Mouse (Mus musculus): ENCODE measurements around the gene Gng10. TPM values are rescaled to one million over a fixed set of nuclear protein-coding genes. Genes with fewer than 3 reads are reported as not detected.
A peak's percentile ranks its signal among the peaks of the same experiment; 100 is the strongest.

Gng10 gene
- 150 and 154 TPM in 2 replicates for polyA plus RNA-seq (2015; fragmentation: Nextera tagmentation; extraction: Ambion mirVana)

GRCm38 (mm10) chr4:59034918-59035785 is at the start of gene Gng10:
Gng10 (plus strand) TSS chr4:59035088.
- Histone ChIP-seq H3K4me1 (replicated peaks) (peaks cover 12% of the 10 kb centered on the region), H3K9ac (peak within 1 kb of the TSS; percentile 96), H3K4me3 (peak within 1 kb of the TSS; percentile 78), H3K4me2 (peak within 1 kb of the TSS; percentile 62), H3K9me3 (peaks cover 2% of the 10 kb centered on the region; the same call in 1 of the 2 replicates), H3K27me3 (no peaks in the 10 kb centered on the region), H3K27ac (peak within 1 kb of the TSS; percentile 97), H3K36me3 (peaks cover 15% of the 10 kb centered on the region)
- ATAC-seq (ENCODE audit: low FRiP score) = peak; percentile 92
- 4% methylated on average over 76 of the region's 76 CpGs for WGBS

DNA sequence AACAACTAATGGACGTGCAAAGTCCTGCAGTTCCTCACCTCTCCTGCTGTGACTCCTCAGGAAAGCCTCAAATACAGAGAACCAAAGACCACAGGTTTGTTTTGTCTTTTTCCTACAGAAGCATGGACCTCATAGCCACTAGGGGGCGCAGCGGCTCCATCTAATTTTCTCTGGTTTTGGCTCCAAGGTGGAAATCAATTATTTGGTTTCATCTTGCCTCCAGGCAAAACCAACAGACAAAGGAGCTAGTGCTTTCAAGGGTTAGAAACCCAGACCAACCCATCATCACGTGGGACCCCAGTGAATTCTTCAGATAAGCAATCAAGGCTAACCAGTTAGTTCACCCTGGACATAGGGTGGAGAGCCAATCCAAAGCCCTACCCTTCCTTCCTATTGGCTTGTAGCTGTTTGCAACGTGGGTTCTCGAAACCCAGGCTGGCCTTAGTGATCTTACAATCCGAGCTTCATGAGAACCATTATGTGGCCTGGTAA is 49.7 kb upstream of the Gng10 start:
- Histone ChIP-seq H3K4me2 (no peak overlapping the region), H3K27ac (no peak overlapping the region), H3K4me3 (no peak overlapping the region), H3K4me1 (replicated peaks) (peaks cover 10% of the 10 kb centered on the region), H3K36me3 (no peaks in the 10 kb centered on the region), H3K9me3 (no peaks in the 10 kb centered on the region), H3K27me3 (no peaks in the 10 kb centered on the region), H3K9ac (no peak overlapping the region)
- WGBS = 27% methylated on average over 7 of the region's 7 CpGs
- ATAC-seq (ENCODE audit: low FRiP score) = no peak

GRCm38 (mm10) chr4:58986540-58987190 is 48.2 kb upstream of the Gng10 start, which contains the start of gene Ptgr1:
Ptgr1 (minus strand) TSS chr4:58987119.
- Histone ChIP-seq H3K4me3 (peak within 1 kb of the TSS; percentile 42), H3K9me3 (no peaks in the 10 kb centered on the region), H3K36me3 (no peaks in the 10 kb centered on the region), H3K27me3 (no peaks in the 10 kb centered on the region), H3K27ac (peak within 1 kb of the TSS; percentile 5; the same call in 1 of the 2 replicates), H3K4me2 (peak within 1 kb of the TSS; percentile 70), H3K9ac (peak within 1 kb of the TSS; percentile 40), H3K4me1 (replicated peaks) (peaks cover 10% of the 10 kb centered on the region)
- 3% methylated on average over 28 of the region's 28 CpGs for WGBS
- ATAC-seq (ENCODE audit: low FRiP score) = peak; percentile 73

GRCm38 (mm10) chr4:58989303-58989898 is 45.5 kb upstream of the Gng10 start:
- H3K27me3 ChIP-seq = 0 out of 2 replicates have a peak, but pooled peaks cover 4% of the 10 kb centered on the region
- H3K4me3 ChIP-seq = no peak overlapping the region
- 85% methylated on average over 7 of the region's 7 CpGs for WGBS
- no peak for ATAC-seq (ENCODE audit: low FRiP score)
- no peak overlapping the region for H3K4me2 ChIP-seq
- no peak overlapping the region for H3K9ac ChIP-seq
- H3K4me1 ChIP-seq (replicated peaks) = peaks cover 10% of the 10 kb centered on the region
- no peaks in the 10 kb centered on the region for H3K9me3 ChIP-seq
- H3K36me3 ChIP-seq = no peaks in the 10 kb centered on the region
- no peak overlapping the region for H3K27ac ChIP-seq

GRCm38 (mm10) chr4:58990609-58991434 is 44.1 kb upstream of the Gng10 start:
- Histone ChIP-seq H3K9ac (no peak overlapping the region), H3K9me3 (no peaks in the 10 kb centered on the region), H3K27me3 (0 out of 2 replicates have a peak, but pooled peaks cover 4% of the 10 kb centered on the region), H3K27ac (no peak overlapping the region), H3K4me3 (no peak overlapping the region), H3K36me3 (no peaks in the 10 kb centered on the region), H3K4me2 (no peak overlapping the region), H3K4me1 (replicated peaks) (peaks cover 10% of the 10 kb centered on the region)
- no peak for ATAC-seq (ENCODE audit: low FRiP score)
- 85% methylated on average over 17 of the region's 17 CpGs for WGBS

DNA sequence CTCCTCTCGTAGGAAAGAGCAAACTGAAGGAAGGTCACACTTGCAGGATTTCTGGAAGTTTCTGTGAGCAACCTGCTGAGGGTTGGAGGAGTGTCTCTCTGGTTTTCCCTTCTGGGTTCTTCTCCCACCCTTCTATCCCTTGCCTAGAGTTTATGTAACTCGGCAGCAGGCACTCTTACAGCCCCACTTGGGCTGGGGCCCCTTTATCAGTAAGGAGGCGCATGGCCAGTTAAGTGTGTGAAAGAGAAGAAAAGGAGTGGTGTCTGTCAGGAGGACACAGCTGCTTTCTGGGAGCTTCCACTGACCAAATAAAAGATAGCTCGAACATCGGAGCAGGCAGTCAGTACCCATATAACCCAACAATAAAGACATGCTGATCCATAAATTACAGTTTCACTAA is 42.7 kb upstream of the Gng10 start:
- Histone ChIP-seq H3K9me3 (no peaks in the 10 kb centered on the region), H3K36me3 (no peaks in the 10 kb centered on the region), H3K4me2 (no peak overlapping the region), H3K4me3 (no peak overlapping the region), H3K4me1 (replicated peaks) (no peaks in the 10 kb centered on the region), H3K27me3 (peaks cover 4% of the 10 kb centered on the region; the same call in 1 of the 2 replicates), H3K9ac (no peak overlapping the region), H3K27ac (no peak overlapping the region)
- ATAC-seq (ENCODE audit: low FRiP score) = no peak
- WGBS = 82% methylated on average over 5 of the region's 5 CpGs

DNA sequence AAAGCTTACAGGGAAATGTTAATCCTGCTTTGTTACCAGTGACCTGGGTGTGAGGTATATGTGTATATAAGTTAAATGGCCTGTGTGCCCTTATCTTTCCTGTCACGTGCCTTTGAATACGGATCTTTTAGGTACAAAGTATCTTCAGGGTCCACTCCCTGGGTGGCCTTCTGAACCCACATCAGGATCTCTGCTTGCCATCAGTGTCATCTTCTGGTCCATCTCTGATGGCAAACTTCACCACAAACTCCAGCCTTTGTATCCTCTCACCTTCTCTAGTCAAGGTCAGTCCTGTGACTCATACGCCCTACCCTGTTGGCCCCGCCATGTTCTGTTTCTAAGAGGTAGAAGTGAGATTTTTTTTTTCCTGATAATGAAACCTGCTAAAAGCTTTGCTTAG is 40.1 kb upstream of the Gng10 start, which contains the start of gene Dnajc25:
Dnajc25 (plus strand) TSS at position 301 of the 400 bp plus-strand sequence.
- 94% methylated on average over 4 of the region's 4 CpGs for WGBS
- Histone ChIP-seq H3K4me1 (replicated peaks) (no peaks in the 10 kb centered on the region), H3K9me3 (no peaks in the 10 kb centered on the region), H3K27me3 (peaks cover 4% of the 10 kb centered on the region; the same call in 1 of the 2 replicates), H3K4me3 (no peak within 1 kb of the TSS), H3K36me3 (no peaks in the 10 kb centered on the region), H3K27ac (no peak within 1 kb of the TSS), H3K4me2 (no peak within 1 kb of the TSS), H3K9ac (no peak within 1 kb of the TSS)
- no peak for ATAC-seq (ENCODE audit: low FRiP score)

- ATAC-seq (ENCODE audit: low FRiP score) = no peak
Observed at GRCm38 (mm10) chr4:58995251-58995693, 39.6 kb upstream of the Gng10 start.

DNA sequence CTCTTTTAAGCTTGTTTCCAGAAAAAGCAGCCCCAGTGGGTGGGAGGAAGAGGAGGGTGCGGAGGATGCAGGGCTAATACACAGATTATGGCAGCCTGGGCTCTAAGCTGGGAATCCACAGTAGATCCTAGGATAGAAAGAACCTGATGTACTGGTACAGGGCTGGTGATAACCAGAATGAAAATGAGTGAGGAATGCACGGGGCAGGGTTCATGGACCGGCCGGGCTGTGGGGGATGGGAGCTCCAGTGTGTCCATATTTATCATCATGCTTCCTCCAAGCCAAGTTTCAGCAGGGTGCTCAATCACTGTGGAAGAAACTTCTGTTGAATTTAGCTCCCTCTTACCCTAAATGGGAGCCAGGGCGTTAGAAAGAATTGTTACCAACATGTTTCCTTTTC is 37.8 kb upstream of the Gng10 start:
- H3K27ac ChIP-seq = no peak overlapping the region
- no peaks in the 10 kb centered on the region for H3K36me3 ChIP-seq
- no peaks in the 10 kb centered on the region for H3K4me1 ChIP-seq (replicated peaks)
- H3K9ac ChIP-seq = no peak overlapping the region
- ATAC-seq (ENCODE audit: low FRiP score) = no peak
- no peaks in the 10 kb centered on the region for H3K9me3 ChIP-seq
- peaks cover 4% of the 10 kb centered on the region; the same call in 1 of the 2 replicates for H3K27me3 ChIP-seq
- H3K4me3 ChIP-seq = no peak overlapping the region
- H3K4me2 ChIP-seq = no peak overlapping the region
- WGBS = 76% methylated on average over 5 of the region's 5 CpGs

More at GRCm38 (mm10) chr4:58995251-58995693, 39.6 kb upstream of the Gng10 start:
- no peak overlapping the region for H3K4me3 ChIP-seq
- H3K4me2 ChIP-seq = no peak overlapping the region
- H3K9me3 ChIP-seq = no peaks in the 10 kb centered on the region
- WGBS = 82% methylated on average over 8 of the region's 8 CpGs
- H3K9ac ChIP-seq = no peak overlapping the region
- no peaks in the 10 kb centered on the region for H3K36me3 ChIP-seq
- H3K27me3 ChIP-seq = peaks cover 4% of the 10 kb centered on the region; the same call in 1 of the 2 replicates
- no peak overlapping the region for H3K27ac ChIP-seq
- H3K4me1 ChIP-seq (replicated peaks) = no peaks in the 10 kb centered on the region

GRCm38 (mm10) chr4:58998688-58999087 is 36.2 kb upstream of the Gng10 start:
- no peaks in the 10 kb centered on the region for H3K9me3 ChIP-seq
- no peak overlapping the region for H3K9ac ChIP-seq
- peaks cover 7% of the 10 kb centered on the region for H3K4me1 ChIP-seq (replicated peaks)
- WGBS = 90% methylated on average over 1 of the region's 1 CpGs
- no peak for ATAC-seq (ENCODE audit: low FRiP score)
- no peaks in the 10 kb centered on the region for H3K36me3 ChIP-seq
- H3K27ac ChIP-seq = no peak overlapping the region
- no peak overlapping the region for H3K4me2 ChIP-seq
- H3K4me3 ChIP-seq = no peak overlapping the region
- H3K27me3 ChIP-seq = no peaks in the 10 kb centered on the region; the same call in 1 of the 2 replicates

DNA sequence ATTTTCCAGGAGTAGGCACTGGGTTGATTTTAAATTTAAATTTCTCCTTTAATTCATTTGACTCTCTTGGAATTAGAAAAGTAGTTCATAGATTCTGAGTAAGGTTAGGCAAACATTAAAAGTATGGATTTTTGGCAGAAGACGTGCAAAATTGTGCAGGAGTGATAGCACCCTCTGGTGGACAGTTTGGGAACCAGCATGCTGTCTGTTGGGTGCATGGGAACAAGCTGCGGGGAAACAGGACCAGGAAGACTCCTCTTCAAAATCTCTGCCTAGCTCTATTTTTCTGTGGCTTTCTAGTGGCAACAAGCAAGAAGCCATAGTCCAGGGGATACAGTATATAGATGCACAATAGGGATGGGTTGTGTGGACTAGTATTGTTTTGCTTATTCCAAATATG is 35.2 kb upstream of the Gng10 start:
- Histone ChIP-seq H3K27ac (no peak overlapping the region), H3K36me3 (no peaks in the 10 kb centered on the region), H3K9me3 (no peaks in the 10 kb centered on the region), H3K27me3 (no peaks in the 10 kb centered on the region; the same call in 1 of the 2 replicates), H3K4me3 (no peak overlapping the region), H3K4me1 (replicated peaks) (peaks cover 17% of the 10 kb centered on the region), H3K4me2 (no peak overlapping the region), H3K9ac (no peak overlapping the region)
- no peak for ATAC-seq (ENCODE audit: low FRiP score)
- 14% methylated on average over 2 of the region's 2 CpGs for WGBS

Data from hindbrain, embryonic 13.5 days (tissue).